Mouse (Mus musculus) kidney, adult 18-20 months (tissue): Measurements from ENCODE around the gene Helb.
"Not testable (repeated sequence)": the region's sequence is repeated elsewhere in the genome, so short reads cannot be mapped to it uniquely, and the experiment has no call there.

Experiments
- DNase-seq: peaks from one replicate; pipeline ENCODE4 v3.0.0; 2021

Gene Helb

GRCm38 (mm10) chr10:120112507-120113396 lies at the start of gene Helb:
Gene Helb, minus strand, starts transcription at chr10:120112987.
- DNase-seq = peak; percentile 99

- no peak for DNase-seq
Measured at GRCm38 (mm10) chr10:120160533-120160932, 47.7 kb upstream of the Helb start.

GRCm38 (mm10) chr10:120153911-120154310 lies 41.1 kb upstream of the Helb start:
- DNase-seq = no peak

- DNase-seq = no peak
Measured at GRCm38 (mm10) chr10:120151672-120152071, 38.9 kb upstream of the Helb start.

GRCm38 (mm10) chr10:120140916-120141516 lies 28.2 kb upstream of the Helb start:
- no peak for DNase-seq

GRCm38 (mm10) chr10:120140193-120140592 lies 27.4 kb upstream of the Helb start:
- DNase-seq = no peak

GRCm38 (mm10) chr10:120136020-120136562 lies 23.3 kb upstream of the Helb start:
- no peak for DNase-seq

- DNase-seq = no peak
Measured at GRCm38 (mm10) chr10:120133697-120134096, 20.9 kb upstream of the Helb start.

GRCm38 (mm10) chr10:120130621-120131020 lies 17.8 kb upstream of the Helb start:
- peak; percentile 60 for DNase-seq

GRCm38 (mm10) chr10:120128601-120129277 lies 16.0 kb upstream of the Helb start:
- peak; percentile 50 for DNase-seq

GRCm38 (mm10) chr10:120125465-120125857 lies 12.7 kb upstream of the Helb start:
- DNase-seq = no peak

GRCm38 (mm10) chr10:120124801-120125464 lies 12.1 kb upstream of the Helb start:
- DNase-seq = peak; percentile 87

- no peak for DNase-seq
Measured at GRCm38 (mm10) chr10:120123721-120124120, 10.9 kb upstream of the Helb start.

GRCm38 (mm10) chr10:120115249-120115648 lies 2.5 kb upstream of the Helb start:
- DNase-seq = no peak

- DNase-seq = no peak
Measured at GRCm38 (mm10) chr10:120114493-120114892, 1.7 kb upstream of the Helb start.

- no peak for DNase-seq
Measured at GRCm38 (mm10) chr10:120113980-120114379, 1.2 kb upstream of the Helb start.

- DNase-seq = not testable (repeated sequence)
Measured at GRCm38 (mm10) chr10:120113482-120113881, 695 bp upstream of the Helb start.

- DNase-seq = no peak
Measured at GRCm38 (mm10) chr10:120111691-120112319, 982 bp downstream of the Helb start.

GRCm38 (mm10) chr10:120100806-120101205 lies 12.0 kb downstream of the Helb start:
- DNase-seq = no peak

GRCm38 (mm10) chr10:120097564-120097963 lies 15.2 kb downstream of the Helb start:
- no peak for DNase-seq

GRCm38 (mm10) chr10:120095716-120096115 lies 17.1 kb downstream of the Helb start:
- DNase-seq = no peak

- no peak for DNase-seq
Measured at GRCm38 (mm10) chr10:120095136-120095535, 17.7 kb downstream of the Helb start.
